Mouse (Mus musculus) cerebellum, postnatal 25 days (tissue): ENCODE results near the gene Igll1.

ENCODE experiments used
- DNase-seq, 2 experiments: peaks; one replicate each; pipeline ENCODE4 v3.0.0; 2021; ENCODE audit warnings: mixed read lengths in 2 of 2

The Igll1 gene

DNA sequence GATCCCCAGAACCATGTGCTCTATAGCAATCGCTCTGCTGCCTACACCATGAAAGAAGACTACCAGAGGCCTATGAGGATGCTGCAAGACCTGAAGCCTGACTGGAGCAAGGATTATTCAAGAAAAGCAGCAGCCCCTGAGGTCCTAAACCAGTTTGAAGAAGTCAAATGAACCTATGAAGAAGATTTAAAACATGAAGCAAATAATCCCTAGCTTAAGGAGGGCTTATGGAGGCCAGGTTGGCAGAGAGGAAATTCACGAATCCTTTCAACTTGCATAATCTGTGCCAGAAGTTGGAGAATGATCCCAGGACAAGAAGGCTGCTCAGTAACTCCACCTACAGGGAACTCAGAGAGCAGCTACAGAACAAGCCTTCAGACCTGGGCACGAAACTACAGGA is 11.4 kb downstream of the Igll1 start:
- no peak for DNase-seq

DNA sequence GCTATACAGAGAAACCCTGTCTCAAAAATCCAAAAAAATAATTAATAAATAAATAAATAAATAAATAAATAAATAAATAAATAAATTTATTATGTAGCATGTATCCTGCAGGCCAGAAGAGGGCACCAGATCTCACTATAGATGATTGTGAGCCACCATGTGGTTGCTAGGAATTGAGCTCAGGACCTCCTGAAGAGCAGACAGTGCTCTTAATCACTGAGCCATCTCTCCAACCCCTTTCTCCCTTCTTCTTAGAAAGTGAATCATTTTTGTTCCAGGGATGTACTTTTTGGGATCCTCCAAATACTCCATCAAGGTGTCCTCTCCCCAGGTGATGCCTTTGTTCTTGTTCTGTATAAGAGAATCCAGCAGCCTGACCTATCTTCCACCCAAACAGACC is 14.6 kb downstream of the Igll1 start:
- DNase-seq, result no peak

DNA sequence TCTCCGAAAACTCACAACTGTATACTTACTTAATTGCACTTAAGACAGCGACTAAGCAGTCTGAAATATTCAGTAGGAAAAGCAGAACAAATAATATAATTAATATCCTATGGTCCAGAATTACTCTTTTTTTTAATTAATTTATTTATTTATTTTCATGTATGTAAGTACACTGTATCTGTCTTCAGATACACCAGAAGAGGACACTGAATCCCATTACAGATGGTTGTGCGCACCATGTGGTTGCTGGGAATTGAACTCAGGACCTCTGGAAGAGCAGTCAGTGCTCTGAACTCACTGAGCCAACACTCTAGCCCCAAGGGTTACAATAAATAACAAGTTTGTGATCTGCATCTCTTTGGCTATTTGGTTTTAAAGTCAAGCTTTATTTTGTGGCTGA is 34.1 kb downstream of the Igll1 start:
- no peak for DNase-seq

DNA sequence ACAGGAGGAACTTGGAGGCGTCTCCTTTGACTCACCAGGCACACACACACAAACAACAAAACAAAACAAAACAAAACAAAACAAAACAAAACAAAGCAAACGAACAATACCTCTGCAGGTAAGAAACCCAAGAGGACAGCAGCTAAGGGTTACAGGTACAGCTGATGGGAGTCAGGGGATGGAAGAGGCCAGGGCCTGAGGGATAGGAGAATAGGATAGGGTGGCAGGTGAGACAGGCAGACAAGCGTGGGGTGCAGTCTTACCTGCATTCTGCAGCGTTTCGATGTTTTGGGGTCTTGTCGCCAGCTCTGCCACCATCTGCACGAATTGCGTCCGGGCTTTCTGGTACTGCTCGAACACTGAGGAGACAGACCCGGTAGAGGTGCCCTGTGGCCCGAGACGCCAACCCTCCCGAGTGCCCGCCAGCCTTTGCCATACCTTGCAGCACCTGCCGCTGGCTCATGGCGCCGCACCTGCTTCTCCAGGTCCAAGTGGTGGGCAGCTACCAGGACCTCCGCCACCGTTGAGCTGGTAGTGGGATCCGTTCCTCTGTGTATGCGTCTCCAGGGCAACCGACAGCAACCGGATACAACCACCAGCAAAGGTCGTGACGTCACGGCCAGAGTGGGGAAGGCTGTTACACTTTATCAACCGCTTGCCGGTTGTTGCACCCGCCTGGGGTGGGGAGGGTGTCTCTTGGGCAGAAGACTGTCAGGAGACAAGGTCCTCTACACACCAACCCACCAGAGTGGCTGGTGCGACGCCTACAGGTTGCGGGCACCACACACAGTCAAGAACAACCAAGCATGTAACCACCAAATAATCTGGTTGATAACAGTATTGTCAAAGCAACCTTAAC is 34.8 kb downstream of the Igll1 start, which contains the start of gene Spag6l:
Gene Spag6l, minus strand, starts transcription at position 700 of the 859 bp plus-strand sequence.
- DNase-seq, result peak; percentile 8 to 27

DNA sequence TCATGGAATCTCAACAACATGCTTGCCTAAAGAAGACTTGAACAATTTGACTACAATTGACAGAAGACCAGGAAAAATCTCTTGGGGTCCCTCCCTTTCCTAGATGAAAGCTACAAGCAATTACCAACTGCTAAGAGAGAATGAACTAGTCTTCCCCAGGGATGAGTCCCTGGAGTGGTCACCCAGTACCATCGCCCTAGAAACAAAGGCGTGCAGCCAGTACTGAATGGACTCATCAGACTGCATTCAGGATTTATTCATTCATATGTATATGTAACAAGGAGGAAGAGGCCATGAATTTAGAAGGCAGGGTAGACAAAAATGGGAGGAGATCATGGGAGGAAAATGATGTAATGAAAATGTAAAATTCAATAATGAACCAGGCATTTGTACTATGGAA is 37.6 kb downstream of the Igll1 start:
- no peak for DNase-seq

DNA sequence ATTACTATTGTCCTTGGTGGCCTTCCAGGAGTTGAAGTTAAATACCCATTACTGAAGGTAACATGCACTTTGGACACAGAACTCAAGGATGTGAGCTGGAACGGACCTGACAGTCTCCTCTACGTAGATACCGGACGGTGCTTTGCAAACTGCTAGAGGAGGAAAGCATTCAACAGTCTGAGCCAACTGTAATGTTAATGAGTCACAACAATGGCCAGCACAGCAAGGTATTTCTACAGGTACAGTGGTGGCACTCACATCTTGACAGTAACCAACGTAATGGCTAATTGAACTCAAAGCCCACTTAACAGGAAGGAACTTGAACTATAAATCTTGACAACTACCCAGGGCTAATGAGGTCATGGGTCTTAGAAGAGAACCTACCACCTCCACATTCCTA is 38.3 kb downstream of the Igll1 start:
- no peak for DNase-seq
